Mouse (Mus musculus) liver (tissue): Measurements from ENCODE around the gene Taar7a.

Experiments used
- DNase-seq: peaks from one replicate; pipeline ENCODE4 v3.0.0-alpha.2; 2020; ENCODE audit warnings: mixed read lengths

Gene Taar7a

DNA sequence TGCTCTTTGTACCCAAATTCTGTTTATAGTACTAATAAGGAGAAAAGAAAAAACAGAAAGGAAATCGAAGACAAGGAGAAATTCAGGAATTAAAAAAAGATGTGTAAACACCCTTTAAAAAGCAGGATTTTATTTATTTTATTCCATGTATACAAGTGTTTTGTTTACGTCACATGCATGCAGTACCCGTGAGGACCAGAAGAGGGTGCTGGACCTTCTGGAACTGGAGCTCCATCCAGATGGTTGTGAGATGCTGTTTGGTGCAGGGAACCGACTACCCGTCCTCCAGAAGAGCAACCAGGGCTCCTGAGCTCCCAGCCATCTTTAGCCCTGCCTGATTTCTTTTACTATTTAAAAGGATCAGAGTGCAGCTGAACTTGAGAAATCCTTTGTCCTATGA is 50.8 kb downstream of the Taar7a start:
- DNase-seq: peak; percentile 20
